Mouse (Mus musculus) MEL (cell line): ENCODE data around the gene Cct3. TPM values are rescaled to one million over a fixed set of nuclear protein-coding genes. Genes with fewer than 3 reads are reported as not detected.
"Not testable (repeated sequence)": the region's sequence is repeated elsewhere in the genome, so short reads cannot be mapped to it uniquely, and the experiment has no call there.

Source experiments
- DNase-seq: peaks from one replicate; pipeline ENCODE4 v3.0.0; 2011; ENCODE audit warnings: low read depth, low spot score
- H3K27ac ChIP-seq: 2 replicates; pipeline ENCODE4 v1.5.1; 2012; ENCODE audit warnings: low read depth, mild to moderate bottlenecking, control low read depth, low read length, moderate library complexity; ENCODE audit not compliant: control insufficient read depth
- H3K27me3 ChIP-seq, 2 experiments: fragments of 150-350 bp in 1 of 2; sonication (generic) in 1 of 2; 2 replicates each; pipeline ENCODE4 v1.6.1; 2012; ENCODE audit warnings: low read length in 2 of 2, mild to moderate bottlenecking in 2 of 2, improper control_type of control experiment in 1 of 2, moderate library complexity in 1 of 2; ENCODE audit not compliant: insufficient read depth in 2 of 2, control insufficient read depth in 1 of 2
- H3K36me3 ChIP-seq, 2 experiments: 2 replicates each; pipeline ENCODE4 v1.6.1; 2012 to 2014; ENCODE audit warnings: low read length in 2 of 2, improper control_type of control experiment in 1 of 2, inconsistent platforms in 1 of 2, mild to moderate bottlenecking in 1 of 2; ENCODE audit not compliant: insufficient read depth in 2 of 2, control insufficient read depth in 1 of 2
- H3K4me1 ChIP-seq, 2 experiments: fragments of 150-350 bp in 1 of 2; sonication (generic) in 1 of 2; 2 replicates each; pipeline ENCODE4 v1.6.1; 2012; ENCODE audit warnings: low read length in 2 of 2, improper control_type of control experiment in 1 of 2, mild to moderate bottlenecking in 1 of 2; ENCODE audit not compliant: insufficient read depth in 2 of 2, control insufficient read depth in 1 of 2
- H3K4me3 ChIP-seq, 2 experiments: fragments of 150-350 bp in 1 of 2; sonication (generic) in 1 of 2; 2 replicates each; pipeline ENCODE4 v1.5.1; 2012; ENCODE audit warnings: low read depth in 2 of 2, low read length in 2 of 2, mild to moderate bottlenecking in 2 of 2, moderate library complexity in 2 of 2, control low read depth in 1 of 2, improper control_type of control experiment in 1 of 2; ENCODE audit not compliant: control insufficient read depth in 1 of 2, insufficient read depth in 1 of 2
- H3K79me2 ChIP-seq: 2 replicates; pipeline ENCODE4 v1.6.1; 2012; ENCODE audit warnings: mild to moderate bottlenecking, low read length, moderate library complexity; ENCODE audit not compliant: control insufficient read depth, poor library complexity, insufficient read depth
- H3K9ac ChIP-seq: 2 replicates; pipeline ENCODE4 v1.6.1; 2012; ENCODE audit warnings: low read depth, mild to moderate bottlenecking, control low read depth, low read length, moderate library complexity; ENCODE audit not compliant: control insufficient read depth, poor library complexity, severe bottlenecking
- H3K9me3 ChIP-seq: fragments of 150-350 bp; sonication (generic); replicated peaks from 2 replicates; pipeline ENCODE4 v1.6.1; 2012; ENCODE audit warnings: mild to moderate bottlenecking, low read length, improper control_type of control experiment, moderate library complexity; ENCODE audit not compliant: insufficient read depth
- BHLHE40 ChIP-seq: IDR thresholded peaks from 2 replicates; pipeline ENCODE4 v1.6.1; 2012; ENCODE audit warnings: low read depth, mild to moderate bottlenecking, inconsistent platforms, low read length, improper control_type of control experiment, borderline replicate concordance
- CHD1 ChIP-seq: IDR thresholded peaks from 2 replicates; pipeline ENCODE4 v1.6.1; 2012; ENCODE audit warnings: low read depth, mild to moderate bottlenecking, inconsistent platforms, low read length, improper control_type of control experiment
- CHD2 ChIP-seq: IDR thresholded peaks from 2 replicates; pipeline ENCODE4 v1.6.1; 2011; ENCODE audit warnings: low read length, improper control_type of control experiment
- CTCF ChIP-seq, 3 experiments: IDR thresholded peaks in 2 of 3; conservative IDR thresholded peaks in 1 of 3; 2 replicates each; pipeline ENCODE4 v1.5.1; 2011 to 2012; ENCODE audit warnings: low read length in 3 of 3, low read depth in 2 of 3, mild to moderate bottlenecking in 2 of 3, improper control_type of control experiment in 1 of 3, inconsistent platforms in 1 of 3, mixed read lengths in 1 of 3, moderate library complexity in 1 of 3; ENCODE audit not compliant: control insufficient read depth in 1 of 3, insufficient read depth in 1 of 3, poor library complexity in 1 of 3, severe bottlenecking in 1 of 3
- ELF1 ChIP-seq: IDR thresholded peaks from 2 replicates; pipeline ENCODE4 v1.6.1; 2014; ENCODE audit warnings: low read depth, mild to moderate bottlenecking, inconsistent platforms, low read length, improper control_type of control experiment, moderate library complexity
- EP300 ChIP-seq, 2 experiments: IDR thresholded peaks; 2 replicates each; pipeline ENCODE4 v1.6.1; 2011; ENCODE audit warnings: improper control_type of control experiment in 2 of 2, low read length in 2 of 2, low read depth in 1 of 2, mild to moderate bottlenecking in 1 of 2
- GATA1 ChIP-seq: IDR thresholded peaks from 2 replicates; pipeline ENCODE4 v1.6.1; 2011; ENCODE audit warnings: low read depth, low read length, improper control_type of control experiment
- HCFC1 ChIP-seq: IDR thresholded peaks from 2 replicates; pipeline ENCODE4 v1.6.1; 2012; ENCODE audit warnings: low read depth, mild to moderate bottlenecking, inconsistent platforms, low read length, improper control_type of control experiment, moderate library complexity
- JUND ChIP-seq: IDR thresholded peaks from 2 replicates; pipeline ENCODE4 v1.6.1; 2011; ENCODE audit warnings: low read depth, mild to moderate bottlenecking, improper control_type of control experiment, low read length
- MAFK ChIP-seq: IDR thresholded peaks from 2 replicates; pipeline ENCODE4 v1.6.1; 2011; ENCODE audit warnings: low read depth, mild to moderate bottlenecking, low read length, improper control_type of control experiment, borderline replicate concordance
- MAZ ChIP-seq: IDR thresholded peaks from 2 replicates; pipeline ENCODE4 v1.6.1; 2012; ENCODE audit warnings: low read depth, mild to moderate bottlenecking, inconsistent platforms, low read length, improper control_type of control experiment
- NELFE ChIP-seq: IDR thresholded peaks from 2 replicates; pipeline ENCODE4 v1.6.1; 2011; ENCODE audit warnings: low read depth, low read length, improper control_type of control experiment
- RAD21 ChIP-seq: IDR thresholded peaks from 2 replicates; pipeline ENCODE4 v1.6.1; 2011; ENCODE audit warnings: mild to moderate bottlenecking, low read depth, low read length, improper control_type of control experiment
- RCOR1 ChIP-seq: IDR thresholded peaks from 2 replicates; pipeline ENCODE4 v1.6.1; 2012; ENCODE audit warnings: low read depth, mild to moderate bottlenecking, inconsistent platforms, low read length, improper control_type of control experiment
- SIN3A ChIP-seq: IDR thresholded peaks from 2 replicates; pipeline ENCODE4 v1.6.1; 2012; ENCODE audit warnings: low read length, improper control_type of control experiment, inconsistent platforms
- TBP ChIP-seq: IDR thresholded peaks from 2 replicates; pipeline ENCODE4 v1.8.0; 2011; ENCODE audit warnings: low read depth, low read length, improper control_type of control experiment
- TCF12 ChIP-seq: IDR thresholded peaks from 2 replicates; pipeline ENCODE4 v1.6.1; 2014; ENCODE audit warnings: low read depth, mild to moderate bottlenecking, inconsistent platforms, low read length, improper control_type of control experiment, moderate library complexity
- ZKSCAN1 ChIP-seq: IDR thresholded peaks from 2 replicates; pipeline ENCODE4 v1.6.1; 2012; ENCODE audit warnings: low read depth, mild to moderate bottlenecking, inconsistent platforms, low read length, improper control_type of control experiment, moderate library complexity
- ZMIZ1 ChIP-seq: IDR thresholded peaks from 2 replicates; pipeline ENCODE4 v1.6.1; 2012; ENCODE audit warnings: low read depth, mild to moderate bottlenecking, inconsistent platforms, low read length, improper control_type of control experiment, moderate library complexity
- ZNF384 ChIP-seq: IDR thresholded peaks from 2 replicates; pipeline ENCODE4 v1.6.1; 2012; ENCODE audit warnings: low read depth, mild to moderate bottlenecking, inconsistent platforms, low read length, improper control_type of control experiment
- polyA plus RNA-seq, 2 experiments: library from polyadenylated mRNA; stranded (reverse) in 1 of 2; unstranded in 1 of 2; fragments of >175 nt in 1 of 2; fragments of >200 nt in 1 of 2; gene quantifications; 2 replicates each; pipeline versions ENCODE4 v1.2.1 to v1.2.4; 2012; ENCODE audit warnings: low replicate concordance in 2 of 2, low read depth in 1 of 2; ENCODE audit not compliant: insufficient read length in 2 of 2, insufficient read depth in 1 of 2, missing spikeins in 1 of 2
- total RNA-seq: library from RNA; depleted of rRNA; stranded (reverse); fragments of 300-350 nt; gene quantifications from 2 replicates; pipeline ENCODE4 v1.2.3, GENCODE M21; 2012

The Cct3 gene
- total and polyA plus RNA-seq, 3 experiments: 777 to 1,549 (median 1,271) TPM

GRCm38 (mm10) chr3:88268014-88268413, 28.9 kb upstream of the Cct3 start:
- H3K79me2 ChIP-seq, H3K4me3 ChIP-seq, H3K27me3 ChIP-seq, H3K9me3 ChIP-seq, H3K36me3 ChIP-seq, H3K27ac ChIP-seq, H3K9ac ChIP-seq: not testable (repeated sequence)
- peak; percentile 3; the same call in 1 of the 2 replicates for TF ChIP-seq GATA1
- TF ChIP-seq BHLHE40: peak; percentile 74; the same call in 1 of the 2 replicates
- DNase-seq: peak; percentile 59
- peaks cover 2 to 13% of the 10 kb centered on the region in 2 experiments for H3K4me1 ChIP-seq

- no peak for TF ChIP-seq NELFE
- TF ChIP-seq ELF1: no peak
- TF ChIP-seq RAD21: no peak
- TF ChIP-seq HCFC1: no peak
- TF ChIP-seq CTCF (IDR thresholded peaks at IDR 0.05 in 2 of 3, conservative IDR thresholded peaks at IDR 0.05 in 1 of 3; ENCODE audit: control insufficient read depth in 1 of 3, insufficient read depth in 1 of 3, low read depth in 2 of 3, low read length in 3 of 3, poor library complexity in 1 of 3, severe bottlenecking in 1 of 3): no peak
- no peak for TF ChIP-seq ZMIZ1
- no peak for TF ChIP-seq RCOR1
- no peak for TF ChIP-seq JUND
- no peak for TF ChIP-seq SIN3A
- TF ChIP-seq ZNF384: no peak
- no peak for TF ChIP-seq ZKSCAN1
- no peak for TF ChIP-seq MAZ
- TF ChIP-seq CHD2: no peak
- no peak for TF ChIP-seq CHD1
- no peak for TF ChIP-seq TBP
- Histone ChIP-seq H3K27me3 (no peaks in the 10 kb centered on the region; a peak in 1 of 4 replicates), H3K9me3 (no peaks in the 10 kb centered on the region), H3K9ac (no peak overlapping the region), H3K79me2 (no peaks in the 10 kb centered on the region), H3K27ac (no peak overlapping the region), H3K4me1 (peaks cover 2 to 13% of the 10 kb centered on the region in 2 experiments), H3K36me3 (peaks cover 0 to 7% of the 10 kb centered on the region in 2 experiments; a peak in 2 of 4 replicates), H3K4me3 (no peak overlapping the region)
- DNase-seq: no peak
These were observed 27.9 kb upstream of the Cct3 start for GRCm38 (mm10) chr3:88268991-88269390.

- H3K9me3 ChIP-seq, H3K36me3 ChIP-seq, H3K4me3 ChIP-seq, H3K27me3 ChIP-seq, H3K79me2 ChIP-seq, H3K9ac ChIP-seq, H3K27ac ChIP-seq: not testable (repeated sequence)
- H3K4me1 ChIP-seq: peaks cover 2 to 13% of the 10 kb centered on the region in 2 experiments
- peak; percentile 97 for TF ChIP-seq TBP
- TF ChIP-seq MAFK: 0 out of 2 replicates have a peak, but pooled peaks have one; percentile 40
- TF ChIP-seq ELF1: 0 out of 2 replicates have a peak, but pooled peaks have one; percentile 35
- TF ChIP-seq EP300 (IDR thresholded peaks at IDR 0.05; ENCODE audit: low read depth in 1 of 2, low read length in 2 of 2): peak; percentile 40 to 56; a peak in 3 of 4 replicates
- peak; percentile 78 for TF ChIP-seq GATA1
- 0 out of 2 replicates have a peak, but pooled peaks have one; percentile 30 for TF ChIP-seq TCF12
- peak; percentile 64 for DNase-seq
These were observed 25.6 kb upstream of the Cct3 start for GRCm38 (mm10) chr3:88271298-88271697.
